Mouse (Mus musculus): Measurements from ENCODE around the gene Ankrd42. TPM values are rescaled to one million over a fixed set of nuclear protein-coding genes. Genes with fewer than 3 reads are reported as not detected.

Ankrd42 gene
- 0.32 TPM for total RNA-seq (2023)

GRCm38 (mm10) chr7:92637021-92637625 is at the start of gene Ankrd42:
TSS of gene Ankrd42 (minus strand) at chr7:92637142.

GRCm38 (mm10) chr7:92669507-92670471 is 32.8 kb upstream of the Ankrd42 start, which contains the start of gene Pcf11:
TSS of gene Pcf11 (minus strand) at chr7:92669934.

GRCm38 (mm10) chr7:92560986-92561876 is 75.7 kb downstream of the Ankrd42 start, which contains the start of gene Ccdc90b:
TSS of gene Ccdc90b (plus strand) at chr7:92561149.

Other genes with a start within 250 kb of the Ankrd42 start
- 8.0 TPM for gene Ccdc90b, start 76.0 kb downstream of the Ankrd42 start, total RNA-seq (2023)
- 273 TPM for gene Pcf11, start 32.8 kb upstream of the Ankrd42 start, total RNA-seq (2023)
- 7.7 TPM for gene Rab30, start 104.5 kb upstream of the Ankrd42 start, total RNA-seq (2023)
- gene Ddias, start 237.1 kb upstream of the Ankrd42 start, total RNA-seq (2023), result 3.7 TPM
- 16.0 TPM for gene Prcp, start 237.3 kb upstream of the Ankrd42 start, total RNA-seq (2023)